Mouse (Mus musculus) MEL (cell line): ENCODE results near the gene Rplp2. TPM values are rescaled to one million over a fixed set of nuclear protein-coding genes. Genes with fewer than 3 reads are reported as not detected.

ENCODE experiments used
- DNase-seq: peaks from one replicate; pipeline ENCODE4 v3.0.0; 2011; ENCODE audit warnings: low read depth, low spot score
- H3K27ac ChIP-seq: 2 replicates; pipeline ENCODE4 v1.5.1; 2012; ENCODE audit warnings: low read depth, mild to moderate bottlenecking, control low read depth, low read length, moderate library complexity; ENCODE audit not compliant: control insufficient read depth
- H3K27me3 ChIP-seq, 2 experiments: fragments of 150-350 bp in 1 of 2; sonication (generic) in 1 of 2; 2 replicates each; pipeline ENCODE4 v1.6.1; 2012; ENCODE audit warnings: low read length in 2 of 2, mild to moderate bottlenecking in 2 of 2, improper control_type of control experiment in 1 of 2, moderate library complexity in 1 of 2; ENCODE audit not compliant: insufficient read depth in 2 of 2, control insufficient read depth in 1 of 2
- H3K36me3 ChIP-seq, 2 experiments: 2 replicates each; pipeline ENCODE4 v1.6.1; 2012 to 2014; ENCODE audit warnings: low read length in 2 of 2, improper control_type of control experiment in 1 of 2, inconsistent platforms in 1 of 2, mild to moderate bottlenecking in 1 of 2; ENCODE audit not compliant: insufficient read depth in 2 of 2, control insufficient read depth in 1 of 2
- H3K4me1 ChIP-seq, 2 experiments: fragments of 150-350 bp in 1 of 2; sonication (generic) in 1 of 2; 2 replicates each; pipeline ENCODE4 v1.6.1; 2012; ENCODE audit warnings: low read length in 2 of 2, improper control_type of control experiment in 1 of 2, mild to moderate bottlenecking in 1 of 2; ENCODE audit not compliant: insufficient read depth in 2 of 2, control insufficient read depth in 1 of 2
- H3K4me3 ChIP-seq, 2 experiments: fragments of 150-350 bp in 1 of 2; sonication (generic) in 1 of 2; 2 replicates each; pipeline ENCODE4 v1.5.1; 2012; ENCODE audit warnings: low read depth in 2 of 2, low read length in 2 of 2, mild to moderate bottlenecking in 2 of 2, moderate library complexity in 2 of 2, control low read depth in 1 of 2, improper control_type of control experiment in 1 of 2; ENCODE audit not compliant: control insufficient read depth in 1 of 2, insufficient read depth in 1 of 2
- H3K79me2 ChIP-seq: 2 replicates; pipeline ENCODE4 v1.6.1; 2012; ENCODE audit warnings: mild to moderate bottlenecking, low read length, moderate library complexity; ENCODE audit not compliant: control insufficient read depth, poor library complexity, insufficient read depth
- H3K9ac ChIP-seq: 2 replicates; pipeline ENCODE4 v1.6.1; 2012; ENCODE audit warnings: low read depth, mild to moderate bottlenecking, control low read depth, low read length, moderate library complexity; ENCODE audit not compliant: control insufficient read depth, poor library complexity, severe bottlenecking
- H3K9me3 ChIP-seq: fragments of 150-350 bp; sonication (generic); replicated peaks from 2 replicates; pipeline ENCODE4 v1.6.1; 2012; ENCODE audit warnings: mild to moderate bottlenecking, low read length, improper control_type of control experiment, moderate library complexity; ENCODE audit not compliant: insufficient read depth
- CHD1 ChIP-seq: IDR thresholded peaks from 2 replicates; pipeline ENCODE4 v1.6.1; 2012; ENCODE audit warnings: low read depth, mild to moderate bottlenecking, inconsistent platforms, low read length, improper control_type of control experiment
- CTCF ChIP-seq, 3 experiments: IDR thresholded peaks in 2 of 3; conservative IDR thresholded peaks in 1 of 3; 2 replicates each; pipeline ENCODE4 v1.5.1; 2011 to 2012; ENCODE audit warnings: low read length in 3 of 3, low read depth in 2 of 3, mild to moderate bottlenecking in 2 of 3, improper control_type of control experiment in 1 of 3, inconsistent platforms in 1 of 3, mixed read lengths in 1 of 3, moderate library complexity in 1 of 3; ENCODE audit not compliant: control insufficient read depth in 1 of 3, insufficient read depth in 1 of 3, poor library complexity in 1 of 3, severe bottlenecking in 1 of 3
- ELF1 ChIP-seq: IDR thresholded peaks from 2 replicates; pipeline ENCODE4 v1.6.1; 2014; ENCODE audit warnings: low read depth, mild to moderate bottlenecking, inconsistent platforms, low read length, improper control_type of control experiment, moderate library complexity
- ETS1 ChIP-seq: IDR thresholded peaks from 2 replicates; pipeline ENCODE4 v1.6.1; 2012; ENCODE audit warnings: low read depth, mild to moderate bottlenecking, inconsistent platforms, low read length, improper control_type of control experiment, moderate library complexity
- GABPA ChIP-seq: IDR thresholded peaks from 2 replicates; pipeline ENCODE4 v1.6.1; 2012; ENCODE audit warnings: low read depth, mild to moderate bottlenecking, inconsistent platforms, low read length, improper control_type of control experiment, moderate library complexity
- GATA1 ChIP-seq: IDR thresholded peaks from 2 replicates; pipeline ENCODE4 v1.6.1; 2011; ENCODE audit warnings: low read depth, low read length, improper control_type of control experiment
- JUND ChIP-seq: IDR thresholded peaks from 2 replicates; pipeline ENCODE4 v1.6.1; 2011; ENCODE audit warnings: low read depth, mild to moderate bottlenecking, improper control_type of control experiment, low read length
- KAT2A ChIP-seq: conservative IDR thresholded peaks from 2 replicates; pipeline ENCODE4 v1.6.1; 2012; ENCODE audit warnings: low read depth, low read length, improper control_type of control experiment, inconsistent platforms
- MAFK ChIP-seq: IDR thresholded peaks from 2 replicates; pipeline ENCODE4 v1.6.1; 2011; ENCODE audit warnings: low read depth, mild to moderate bottlenecking, low read length, improper control_type of control experiment, borderline replicate concordance
- MEF2A ChIP-seq: IDR thresholded peaks from 2 replicates; pipeline ENCODE4 v1.6.1; 2014; ENCODE audit warnings: low read depth, mild to moderate bottlenecking, inconsistent platforms, low read length, improper control_type of control experiment; ENCODE audit not compliant: poor library complexity, insufficient replicate concordance, severe bottlenecking; ENCODE audit errors: extremely low read depth
- MXI1 ChIP-seq: IDR thresholded peaks from 2 replicates; pipeline ENCODE4 v1.6.1; 2011; ENCODE audit warnings: mild to moderate bottlenecking, low read depth, low read length, improper control_type of control experiment
- MYB ChIP-seq: IDR thresholded peaks from 2 replicates; pipeline ENCODE4 v1.6.1; 2011; ENCODE audit warnings: mild to moderate bottlenecking, low read depth, low read length, improper control_type of control experiment
- MYC ChIP-seq: IDR thresholded peaks from 2 replicates; pipeline ENCODE4 v1.6.1; 2011; ENCODE audit warnings: low read depth, mild to moderate bottlenecking, low read length, improper control_type of control experiment, moderate library complexity
- NRF1 ChIP-seq: IDR thresholded peaks from 2 replicates; pipeline ENCODE4 v1.6.1; 2014; ENCODE audit warnings: low read depth, mild to moderate bottlenecking, inconsistent platforms, low read length, improper control_type of control experiment, moderate library complexity; ENCODE audit not compliant: poor library complexity, insufficient read depth, severe bottlenecking
- POLR2A ChIP-seq, 2 experiments: IDR thresholded peaks; 2 replicates each; pipeline ENCODE4 v1.6.1; 2011 to 2012; ENCODE audit warnings: low read length in 2 of 2, mild to moderate bottlenecking in 2 of 2, control low read depth in 1 of 2, improper control_type of control experiment in 1 of 2, low read depth in 1 of 2, moderate library complexity in 1 of 2; ENCODE audit not compliant: control insufficient read depth in 1 of 2, insufficient read depth in 1 of 2, poor library complexity in 1 of 2
- POLR2AphosphoS2 ChIP-seq: IDR thresholded peaks from 2 replicates; pipeline ENCODE4 v1.6.1; 2011; ENCODE audit warnings: low read length, improper control_type of control experiment
- POLR2AphosphoS5 ChIP-seq: IDR thresholded peaks from 2 replicates; pipeline ENCODE4 v1.6.1; 2012; ENCODE audit warnings: low read depth, borderline replicate concordance, mild to moderate bottlenecking, inconsistent platforms, low read length, moderate library complexity, mixed read lengths
- TBP ChIP-seq: IDR thresholded peaks from 2 replicates; pipeline ENCODE4 v1.8.0; 2011; ENCODE audit warnings: low read depth, low read length, improper control_type of control experiment
- TCF12 ChIP-seq: IDR thresholded peaks from 2 replicates; pipeline ENCODE4 v1.6.1; 2014; ENCODE audit warnings: low read depth, mild to moderate bottlenecking, inconsistent platforms, low read length, improper control_type of control experiment, moderate library complexity
- UBTF ChIP-seq: IDR thresholded peaks from 2 replicates; pipeline ENCODE4 v1.6.1; 2012; ENCODE audit warnings: low read depth, mild to moderate bottlenecking, inconsistent platforms, low read length, improper control_type of control experiment, moderate library complexity, borderline replicate concordance; ENCODE audit not compliant: insufficient read depth
- ZKSCAN1 ChIP-seq: IDR thresholded peaks from 2 replicates; pipeline ENCODE4 v1.6.1; 2012; ENCODE audit warnings: low read depth, mild to moderate bottlenecking, inconsistent platforms, low read length, improper control_type of control experiment, moderate library complexity
- polyA plus RNA-seq, 2 experiments: library from polyadenylated mRNA; stranded (reverse) in 1 of 2; unstranded in 1 of 2; fragments of >175 nt in 1 of 2; fragments of >200 nt in 1 of 2; gene quantifications; 2 replicates each; pipeline versions ENCODE4 v1.2.1 to v1.2.4; 2012; ENCODE audit warnings: low replicate concordance in 2 of 2, low read depth in 1 of 2; ENCODE audit not compliant: insufficient read length in 2 of 2, insufficient read depth in 1 of 2, missing spikeins in 1 of 2
- total RNA-seq: library from RNA; depleted of rRNA; stranded (reverse); fragments of 300-350 nt; gene quantifications from 2 replicates; pipeline ENCODE4 v1.2.3, GENCODE M21; 2012

The Rplp2 gene
- total and polyA plus RNA-seq, 3 experiments, result 3,503 to 3,690 TPM; not detected in 1

- Histone ChIP-seq H3K79me2 (0 out of 2 replicates have a peak, but pooled peaks cover under 1% of the 10 kb centered on the region), H3K27me3 (no peaks in the 10 kb centered on the region), H3K4me3 (no peak within 1 kb of the TSS), H3K9me3 (no peaks in the 10 kb centered on the region), H3K36me3 (peaks cover 0 to 4% of the 10 kb centered on the region in 2 experiments; a peak in 2 of 4 replicates), H3K4me1 (peaks cover 0 to 6% of the 10 kb centered on the region in 2 experiments; a peak in 1 of 4 replicates), H3K9ac (no peak within 1 kb of the TSS)
- TF ChIP-seq POLR2AphosphoS2 (peak; percentile 4; the same call in 1 of the 2 replicates), POLR2AphosphoS5 (no peak)
- TF ChIP-seq, all 39 proteins: peak for 1
- no peak for DNase-seq
- H3K27ac ChIP-seq, result no peak within 1 kb of the TSS
Observed at GRCm38 (mm10) chr7:141429310-141429709, 17.9 kb upstream of the Rplp2 start, which contains the start of gene Cend1. Cend1 (minus strand) TSS chr7:141429491.

- Histone ChIP-seq H3K4me1 (peaks cover 0 to 13% of the 10 kb centered on the region in 2 experiments; a peak in 3 of 4 replicates), H3K36me3 (peaks cover 0 to 10% of the 10 kb centered on the region in 2 experiments; a peak in 2 of 4 replicates), H3K27me3 (no peaks in the 10 kb centered on the region), H3K9me3 (no peaks in the 10 kb centered on the region), H3K79me2 (peaks cover 8% of the 10 kb centered on the region; the same call in 1 of the 2 replicates), H3K27ac (no peak overlapping the region), H3K9ac (no peak overlapping the region), H3K4me3 (no peak overlapping the region)
- DNase-seq, result no peak
- TF ChIP-seq ZKSCAN1, result no peak
- TF ChIP-seq MYC, result no peak
- no peak for TF ChIP-seq TCF12
- no peak for TF ChIP-seq UBTF
- TF ChIP-seq CHD1, result no peak
- no peak for TF ChIP-seq MEF2A
- no peak for TF ChIP-seq JUND
- no peak for TF ChIP-seq POLR2A (IDR thresholded peaks at IDR 0.05; ENCODE audit: control insufficient read depth in 1 of 2, insufficient read depth in 1 of 2, low read depth in 1 of 2, low read length in 2 of 2, poor library complexity in 1 of 2)
- TF ChIP-seq TBP, result no peak
- TF ChIP-seq NRF1, result no peak
- no peak for TF ChIP-seq CTCF (IDR thresholded peaks at IDR 0.05 in 2 of 3, conservative IDR thresholded peaks at IDR 0.05 in 1 of 3; ENCODE audit: control insufficient read depth in 1 of 3, insufficient read depth in 1 of 3, low read depth in 2 of 3, low read length in 3 of 3, poor library complexity in 1 of 3, severe bottlenecking in 1 of 3)
- TF ChIP-seq MYB, result no peak
- TF ChIP-seq KAT2A, result no peak
- no peak for TF ChIP-seq ELF1
- TF ChIP-seq GABPA, result no peak
- TF ChIP-seq MXI1, result no peak
- no peak for TF ChIP-seq ETS1
- TF ChIP-seq MAFK, result no peak
- no peak for TF ChIP-seq GATA1
Observed at GRCm38 (mm10) chr7:141429840-141430584, 17.2 kb upstream of the Rplp2 start.
